Mouse (Mus musculus) C2C12 (cell line): ENCODE data around the gene Rfx2.

Experiments used
- CEBPB ChIP-seq: IDR thresholded peaks from one replicate; pipeline ENCODE4 v1.6.1; 2011; ENCODE audit warnings: low read depth, mild to moderate bottlenecking, control low read depth, moderate library complexity
- CTCF ChIP-seq: IDR thresholded peaks from one replicate; pipeline ENCODE4 v1.5.1; 2011; ENCODE audit not compliant: control insufficient read depth, insufficient read depth, insufficient read length
- FOSL1 ChIP-seq: IDR thresholded peaks from one replicate; pipeline ENCODE4 v1.8.0; 2011; ENCODE audit warnings: mild to moderate bottlenecking, low read length; ENCODE audit not compliant: poor library complexity, insufficient read depth, severe bottlenecking
- MAX ChIP-seq: IDR thresholded peaks from one replicate; pipeline ENCODE4 v1.6.1; 2011; ENCODE audit warnings: mild to moderate bottlenecking, control low read depth
- MYOD1 ChIP-seq: IDR thresholded peaks from one replicate; pipeline ENCODE4 v1.6.1; 2011; ENCODE audit warnings: low read depth; ENCODE audit not compliant: control insufficient read depth, insufficient read length
- MYOG ChIP-seq: IDR thresholded peaks from one replicate; pipeline ENCODE4 v1.6.1; 2011; ENCODE audit not compliant: control insufficient read depth, insufficient read length; ENCODE audit errors: extremely low read depth
- USF1 ChIP-seq: IDR thresholded peaks from one replicate; pipeline ENCODE4 v1.6.1; 2011; ENCODE audit warnings: low read depth, mild to moderate bottlenecking, control low read depth, moderate library complexity

DNA sequence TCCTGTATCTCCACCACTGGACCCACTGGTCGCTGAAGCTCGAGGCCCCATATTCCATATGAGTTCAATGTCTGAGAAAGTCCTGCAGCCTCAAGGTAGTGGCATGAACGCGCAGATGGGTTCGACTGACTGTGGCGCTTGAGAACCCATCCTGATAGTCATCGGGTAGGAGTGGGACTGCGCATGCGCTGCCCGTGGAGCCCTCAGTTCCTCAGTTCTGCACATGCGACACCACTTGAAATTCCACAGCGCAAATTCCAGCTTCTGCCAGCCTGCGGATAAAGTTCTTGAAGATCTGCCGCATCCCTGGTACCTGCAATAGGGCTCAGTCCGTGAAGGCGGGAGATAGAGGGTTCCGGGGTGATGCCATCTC is 90.0 kb downstream of the Rfx2 start:
- TF ChIP-seq CTCF (no peak), USF1 (no peak), MYOD1 (no peak), MYOG (no peak), CEBPB (no peak), MAX (no peak), FOSL1 (no peak)
